Mouse (Mus musculus) forebrain, embryonic 16.5 days (tissue): ENCODE measurements at regions not wholly inside any gene's neighbourhood (a gene's known extent, or its start where the extent isn't known, plus 50 kb on each side); places are given as distances from the start of the nearest gene placed in this dataset.

Experiments
- ATAC-seq: fragments of 200-750 bp; cut with Nextera tagmentation; 2 replicates; pipeline ENCODE4 v1.8.0; 2017; ENCODE audit warnings: mild to moderate bottlenecking, moderate library complexity
- H3K27ac ChIP-seq: fragments of 300-500 bp; sonication (generic); 2 replicates; pipeline ENCODE4 v1.5.1; 2014; ENCODE audit warnings: low read length, control low read depth
- H3K27me3 ChIP-seq: fragments of 300-500 bp; sonication (generic); replicated peaks from 2 replicates; pipeline ENCODE4 v1.6.1; 2014; ENCODE audit warnings: low read length; ENCODE audit not compliant: control insufficient read depth, insufficient read depth
- H3K36me3 ChIP-seq: fragments of 300-500 bp; sonication (generic); 2 replicates; pipeline ENCODE4 v1.6.1; 2014; ENCODE audit not compliant: control insufficient read depth, insufficient read depth
- H3K4me1 ChIP-seq: fragments of 300-500 bp; sonication (generic); replicated peaks from 2 replicates; pipeline ENCODE4 v1.6.1; 2014; ENCODE audit warnings: low read length; ENCODE audit not compliant: control insufficient read depth, insufficient read depth
- H3K4me2 ChIP-seq: fragments of 300-500 bp; sonication (generic); 2 replicates; pipeline ENCODE4 v1.6.1; 2014; ENCODE audit warnings: mild to moderate bottlenecking, low read length, control low read depth
- H3K4me3 ChIP-seq: fragments of 300-500 bp; sonication (generic); replicated peaks from 2 replicates; pipeline ENCODE4 v1.5.1; 2014; ENCODE audit warnings: mild to moderate bottlenecking, low read length, control low read depth
- H3K9ac ChIP-seq: fragments of 300-500 bp; sonication (generic); replicated peaks from 2 replicates; pipeline ENCODE4 v1.6.1; 2014; ENCODE audit warnings: low read depth, low read length, control low read depth
- H3K9me3 ChIP-seq: fragments of 300-500 bp; sonication (generic); 2 replicates; pipeline ENCODE4 v1.6.1; 2016; ENCODE audit warnings: low read length; ENCODE audit not compliant: control insufficient read depth
- WGBS: fragments of 180-500 bp; shearing (Covaris S2); extraction: QIAGEN DNeasy Blood & Tissue Kit; methylation state at CpG from one replicate; pipeline ENCODE4 v1.1.7; 2014; 5-methylcytosine and 5-hydroxymethylcytosine counted together

DNA sequence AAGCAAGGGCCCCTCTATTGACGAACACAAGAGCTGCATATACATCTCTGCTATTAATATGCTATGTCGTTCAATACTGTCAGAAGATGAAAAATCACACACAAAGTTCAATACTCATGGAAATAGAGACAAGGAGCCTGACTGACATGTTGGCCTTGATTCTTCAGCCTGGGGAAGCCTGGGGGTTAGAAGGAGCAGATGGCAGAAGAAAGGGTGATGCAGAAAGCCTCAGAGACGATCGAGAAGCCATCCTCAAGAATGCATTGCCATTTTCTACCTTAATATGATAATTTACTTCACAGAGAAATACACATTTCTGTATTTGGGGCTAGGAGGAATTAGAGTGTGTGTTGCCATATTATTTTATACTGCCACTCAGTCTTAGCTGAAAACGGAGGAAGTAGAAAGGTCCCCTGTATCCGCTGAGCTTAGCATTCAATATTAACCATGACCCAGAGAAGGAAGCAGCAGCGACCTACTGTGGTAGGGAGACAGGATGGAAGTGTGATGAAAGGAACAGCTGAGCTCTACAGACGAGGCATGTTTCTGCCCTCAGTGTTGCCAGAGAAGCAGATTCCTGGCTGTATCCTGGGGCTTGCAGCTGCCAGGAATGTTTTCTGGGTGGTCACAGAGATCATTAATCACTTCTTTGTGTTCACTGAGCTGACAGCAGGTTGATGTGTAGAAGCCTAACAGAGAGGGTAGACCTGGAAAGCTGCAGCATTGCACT is 105.2 kb downstream of the Lrig3 start:
- Histone ChIP-seq H3K4me2 (no peak overlapping the region), H3K9me3 (no peaks in the 10 kb centered on the region), H3K27me3 (no peaks in the 10 kb centered on the region), H3K27ac (no peak overlapping the region), H3K36me3 (no peaks in the 10 kb centered on the region), H3K9ac (no peak overlapping the region), H3K4me3 (no peak overlapping the region), H3K4me1 (peaks cover 6% of the 10 kb centered on the region)
- WGBS = 42% methylated on average over 8 of the region's 8 CpGs
- peak; percentile 90 for ATAC-seq

- H3K4me3 ChIP-seq = no peak overlapping the region
- H3K4me2 ChIP-seq = no peak overlapping the region
- no peaks in the 10 kb centered on the region for H3K27me3 ChIP-seq
- no peaks in the 10 kb centered on the region for H3K9me3 ChIP-seq
- H3K9ac ChIP-seq = no peak overlapping the region
- no peaks in the 10 kb centered on the region for H3K36me3 ChIP-seq
- 57% methylated on average over 3 of the region's 3 CpGs for WGBS
- 0 out of 2 replicates have a peak, but pooled peaks have one; percentile 26 for ATAC-seq
- peaks cover 6% of the 10 kb centered on the region for H3K4me1 ChIP-seq
- H3K27ac ChIP-seq = no peak overlapping the region
These were observed 105.7 kb downstream of the Lrig3 start for GRCm38 (mm10) chr10:126071714-126072057.

DNA sequence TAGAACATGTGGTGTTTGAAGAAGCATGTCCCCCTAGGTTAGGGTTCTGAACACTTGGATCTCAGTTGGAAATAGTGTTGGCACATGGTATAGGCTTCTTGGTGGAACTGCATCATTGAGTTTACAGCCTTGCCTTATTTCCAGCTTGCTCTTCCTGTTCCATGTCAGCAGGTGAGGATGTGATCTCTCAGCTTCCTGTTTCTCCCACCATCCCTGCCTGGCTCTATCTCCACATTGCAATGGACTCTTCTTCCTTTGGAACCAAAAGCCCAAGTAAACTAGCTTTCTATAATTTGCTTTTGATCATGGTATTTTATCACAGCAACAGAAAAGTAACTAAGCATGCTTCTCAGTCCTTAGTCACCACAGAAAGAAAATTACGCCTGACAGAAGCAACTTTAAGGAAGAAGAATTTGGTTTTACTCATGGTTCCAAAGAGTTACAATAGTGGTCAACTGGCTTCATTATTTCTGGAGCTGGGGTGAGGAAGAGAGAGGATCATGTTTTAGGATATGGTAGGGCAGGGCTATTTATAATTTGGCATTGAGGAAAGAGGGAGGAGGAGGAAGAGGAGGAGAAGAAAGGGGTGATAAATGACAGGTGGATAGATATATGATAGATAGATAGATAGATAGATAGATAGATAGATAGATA is 111.5 kb downstream of the Lrig3 start:
- WGBS = 89% methylated on average over 1 of the region's 1 CpGs
- Histone ChIP-seq H3K4me1 (no peaks in the 10 kb centered on the region), H3K4me2 (no peak overlapping the region), H3K27me3 (no peaks in the 10 kb centered on the region), H3K9ac (no peak overlapping the region), H3K4me3 (no peak overlapping the region), H3K9me3 (no peaks in the 10 kb centered on the region), H3K27ac (no peak overlapping the region), H3K36me3 (no peaks in the 10 kb centered on the region)
- no peak for ATAC-seq

DNA sequence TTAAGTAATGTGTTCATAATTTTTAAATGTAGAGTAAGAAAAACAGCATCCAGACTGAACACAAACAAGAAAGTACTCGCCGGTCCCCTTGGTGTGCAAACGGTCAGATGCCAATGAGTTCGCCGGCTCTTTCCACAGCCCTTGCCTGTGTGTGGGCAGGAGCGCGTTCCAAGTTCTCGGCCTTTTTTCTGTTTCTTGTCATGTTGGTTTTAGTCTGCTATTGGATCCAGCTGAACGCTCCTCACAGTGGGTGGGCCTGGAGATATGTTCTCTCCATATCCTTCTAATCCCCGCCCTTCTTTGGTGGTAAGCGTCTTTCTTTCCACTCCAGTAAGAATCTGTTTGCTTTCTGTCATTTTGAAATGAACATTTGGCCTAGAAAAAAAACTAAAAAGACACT is 116.6 kb downstream of the Lrig3 start:
- ATAC-seq = no peak
- Histone ChIP-seq H3K4me3 (no peak overlapping the region), H3K9ac (no peak overlapping the region), H3K27ac (no peak overlapping the region), H3K4me1 (no peaks in the 10 kb centered on the region), H3K27me3 (no peaks in the 10 kb centered on the region), H3K4me2 (no peak overlapping the region), H3K36me3 (no peaks in the 10 kb centered on the region), H3K9me3 (no peaks in the 10 kb centered on the region)
- WGBS = 67% methylated on average over 11 of the region's 11 CpGs

DNA sequence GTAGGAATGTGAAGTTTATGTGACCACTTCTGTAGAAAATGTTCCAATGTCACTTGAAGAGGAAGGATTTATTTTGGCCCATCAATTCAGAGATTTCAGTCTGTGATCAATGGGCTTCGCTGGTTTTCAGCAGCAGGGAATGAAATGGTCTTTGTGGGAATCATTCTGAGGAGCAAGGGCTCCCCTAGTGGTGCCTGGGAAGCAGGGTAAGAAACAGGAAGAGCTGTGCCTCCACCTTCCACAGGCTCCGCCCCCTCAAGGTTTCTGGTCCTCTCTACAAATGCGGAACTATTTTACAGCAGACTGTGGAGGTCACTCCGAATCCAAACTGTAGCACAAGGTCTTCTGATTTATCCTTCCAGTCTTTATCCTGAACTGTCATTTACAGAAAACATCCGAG is 120.7 kb downstream of the Lrig3 start:
- ATAC-seq = no peak
- Histone ChIP-seq H3K4me2 (no peak overlapping the region), H3K27me3 (no peaks in the 10 kb centered on the region), H3K36me3 (no peaks in the 10 kb centered on the region), H3K9me3 (no peaks in the 10 kb centered on the region), H3K4me1 (no peaks in the 10 kb centered on the region), H3K9ac (no peak overlapping the region), H3K27ac (no peak overlapping the region), H3K4me3 (no peak overlapping the region)
- WGBS = 87% methylated on average over 5 of the region's 5 CpGs

DNA sequence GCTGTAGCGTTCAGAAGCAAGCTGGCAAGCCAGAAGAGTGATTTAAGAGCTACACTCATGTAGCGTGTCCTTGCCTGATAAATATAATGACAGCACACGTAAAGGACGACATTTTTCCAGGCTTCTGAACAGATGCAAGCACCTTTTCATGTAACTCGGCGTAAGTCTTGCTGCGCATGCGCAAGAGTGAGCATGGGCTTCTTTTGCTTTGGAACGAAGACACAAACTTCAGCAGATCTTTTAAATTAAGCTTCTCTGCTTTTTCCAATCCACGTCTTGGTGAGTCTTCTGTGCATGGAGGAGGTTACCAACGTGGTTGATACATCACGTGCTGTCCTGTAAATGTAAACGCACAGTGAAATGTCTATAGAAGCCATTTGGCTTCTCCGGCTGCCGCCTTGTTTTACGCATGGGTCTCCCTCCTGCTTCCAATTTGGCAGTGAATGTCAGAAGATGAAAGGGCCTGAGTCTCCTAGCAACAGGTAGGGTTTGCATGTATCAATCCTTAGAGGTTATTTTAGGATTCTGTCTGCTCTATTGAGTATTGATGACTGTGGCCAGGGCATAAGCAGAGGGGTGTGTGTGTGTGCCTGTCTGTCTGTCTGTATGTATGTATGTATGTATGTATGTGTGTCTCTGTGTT is 128.4 kb downstream of the Lrig3 start:
- H3K36me3 ChIP-seq = no peaks in the 10 kb centered on the region
- H3K9me3 ChIP-seq = no peaks in the 10 kb centered on the region
- H3K9ac ChIP-seq = no peak overlapping the region
- H3K4me1 ChIP-seq = no peaks in the 10 kb centered on the region
- no peak for ATAC-seq
- H3K27me3 ChIP-seq = no peaks in the 10 kb centered on the region
- H3K4me2 ChIP-seq = no peak overlapping the region
- no peak overlapping the region for H3K4me3 ChIP-seq
- WGBS = 73% methylated on average over 16 of the region's 16 CpGs
- no peak overlapping the region for H3K27ac ChIP-seq

DNA sequence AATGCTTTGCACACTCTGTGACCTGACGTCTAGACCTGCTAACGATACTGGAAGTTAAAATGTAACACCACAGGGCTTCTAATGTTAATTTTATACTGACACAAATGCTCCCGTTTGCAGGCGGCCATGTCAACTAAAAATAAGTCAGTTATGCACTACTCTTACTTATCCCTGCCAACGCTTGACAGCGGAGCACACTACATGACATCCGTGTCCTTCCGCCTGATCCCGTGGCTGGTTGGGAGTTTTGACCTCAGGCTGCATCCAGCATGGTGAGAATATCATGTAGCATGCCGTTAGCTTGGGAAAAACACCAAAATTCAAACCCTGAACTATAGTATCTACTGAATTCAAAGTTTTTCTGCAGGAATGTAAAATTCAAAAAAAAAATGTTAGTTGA is 131.9 kb downstream of the Lrig3 start:
- H3K36me3 ChIP-seq = no peaks in the 10 kb centered on the region
- no peak for ATAC-seq
- H3K27me3 ChIP-seq = no peaks in the 10 kb centered on the region
- H3K4me3 ChIP-seq = no peak overlapping the region
- no peaks in the 10 kb centered on the region for H3K9me3 ChIP-seq
- no peak overlapping the region for H3K9ac ChIP-seq
- H3K4me2 ChIP-seq = no peak overlapping the region
- 84% methylated on average over 10 of the region's 10 CpGs for WGBS
- H3K27ac ChIP-seq = no peak overlapping the region
- no peaks in the 10 kb centered on the region for H3K4me1 ChIP-seq

GRCm38 (mm10) chr10:126102876-126103275 is 136.9 kb downstream of the Lrig3 start:
- Histone ChIP-seq H3K27ac (no peak overlapping the region), H3K9ac (no peak overlapping the region), H3K4me3 (no peak overlapping the region), H3K9me3 (no peaks in the 10 kb centered on the region), H3K4me2 (no peak overlapping the region), H3K4me1 (no peaks in the 10 kb centered on the region), H3K36me3 (no peaks in the 10 kb centered on the region), H3K27me3 (no peaks in the 10 kb centered on the region)
- no peak for ATAC-seq
- WGBS = 90% methylated on average over 15 of the region's 15 CpGs

- no peak for ATAC-seq
- H3K4me1 ChIP-seq = no peaks in the 10 kb centered on the region
- no peak overlapping the region for H3K9ac ChIP-seq
- H3K9me3 ChIP-seq = no peaks in the 10 kb centered on the region
- H3K27me3 ChIP-seq = no peaks in the 10 kb centered on the region
- no peak overlapping the region for H3K4me3 ChIP-seq
- H3K36me3 ChIP-seq = no peaks in the 10 kb centered on the region
- no peak overlapping the region for H3K27ac ChIP-seq
- no peak overlapping the region for H3K4me2 ChIP-seq
- 92% methylated on average over 5 of the region's 5 CpGs for WGBS
These were observed 147.1 kb downstream of the Lrig3 start for GRCm38 (mm10) chr10:126113106-126113505.
